Mouse (Mus musculus): ENCODE results near the gene Uap1l1. TPM values are rescaled to one million over a fixed set of nuclear protein-coding genes. Genes with fewer than 3 reads are reported as not detected.
"Not testable (repeated sequence)": the region's sequence is repeated elsewhere in the genome, so short reads cannot be mapped to it uniquely, and the experiment has no call there.

Gene Uap1l1
- polyA plus RNA-seq (2014; fragmentation: Nextera tagmentation; extraction: Ambion mirVana), result 15.6 and 17.8 TPM in 2 replicates

- Histone ChIP-seq H3K9me3 (ENCODE audit: control insufficient read depth, low read length) (no peaks in the 10 kb centered on the region), H3K9ac (ENCODE audit: low read depth, low read length) (peak within 1 kb of the TSS; percentile 74), H3K4me1 (replicated peaks; ENCODE audit: control insufficient read depth, insufficient read depth, low read length) (peaks cover 9% of the 10 kb centered on the region), H3K27ac (ENCODE audit: low read depth, low read length) (no peak within 1 kb of the TSS), H3K36me3 (ENCODE audit: control insufficient read depth, insufficient read depth, low read length) (no peaks in the 10 kb centered on the region), H3K4me2 (peak within 1 kb of the TSS; percentile 100), H3K27me3 (replicated peaks; ENCODE audit: control insufficient read depth, insufficient read depth, low read length) (peaks cover 2% of the 10 kb centered on the region), H3K4me3 (ENCODE audit: low read depth, low read length) (peak within 1 kb of the TSS; percentile 77)
- DNase-seq (ENCODE audit: low spot score) (peak; percentile 83), ATAC-seq (replicated peaks; ENCODE audit: low FRiP score) (peak; percentile 76)
- under 1% methylated on average over 54 of the region's 54 CpGs for WGBS
Measured at GRCm38 (mm10) chr2:25365091-25365761, at the start of gene Uap1l1. Uap1l1 (minus strand) TSS chr2:25365682.

GRCm38 (mm10) chr2:25413436-25413835 lies 48.0 kb upstream of the Uap1l1 start:
- H3K27ac ChIP-seq (ENCODE audit: low read depth, low read length); ATAC-seq (replicated peaks; ENCODE audit: low FRiP score); H3K9ac ChIP-seq (ENCODE audit: low read depth, low read length); H3K4me3 ChIP-seq (ENCODE audit: low read depth, low read length); H3K36me3 ChIP-seq (ENCODE audit: control insufficient read depth, insufficient read depth, low read length); H3K27me3 ChIP-seq (replicated peaks; ENCODE audit: control insufficient read depth, insufficient read depth, low read length); DNase-seq (ENCODE audit: low spot score); H3K4me1 ChIP-seq (replicated peaks; ENCODE audit: control insufficient read depth, insufficient read depth, low read length); H3K9me3 ChIP-seq (ENCODE audit: control insufficient read depth, low read length); H3K4me2 ChIP-seq: not testable (repeated sequence)

- no peak overlapping the region for H3K27ac ChIP-seq (ENCODE audit: low read depth, low read length)
- no peak overlapping the region for H3K9ac ChIP-seq (ENCODE audit: low read depth, low read length)
- no peak overlapping the region for H3K4me3 ChIP-seq (ENCODE audit: low read depth, low read length)
- no peaks in the 10 kb centered on the region for H3K4me1 ChIP-seq (replicated peaks; ENCODE audit: control insufficient read depth, insufficient read depth, low read length)
- H3K9me3 ChIP-seq (ENCODE audit: control insufficient read depth, low read length), result no peaks in the 10 kb centered on the region
- 70% methylated on average over 10 of the region's 10 CpGs for WGBS
- no peak for ATAC-seq (replicated peaks; ENCODE audit: low FRiP score)
- H3K36me3 ChIP-seq (ENCODE audit: control insufficient read depth, insufficient read depth, low read length), result no peaks in the 10 kb centered on the region
- no peak overlapping the region for H3K4me2 ChIP-seq
- DNase-seq (ENCODE audit: low spot score), result no peak
- peaks cover 27% of the 10 kb centered on the region for H3K27me3 ChIP-seq (replicated peaks; ENCODE audit: control insufficient read depth, insufficient read depth, low read length)
Measured at GRCm38 (mm10) chr2:25408908-25409307, 43.4 kb upstream of the Uap1l1 start.

- Histone ChIP-seq H3K9me3 (ENCODE audit: control insufficient read depth, low read length) (no peaks in the 10 kb centered on the region), H3K27ac (ENCODE audit: low read depth, low read length) (no peak overlapping the region), H3K27me3 (replicated peaks; ENCODE audit: control insufficient read depth, insufficient read depth, low read length) (peaks cover 64% of the 10 kb centered on the region), H3K36me3 (ENCODE audit: control insufficient read depth, insufficient read depth, low read length) (no peaks in the 10 kb centered on the region), H3K9ac (ENCODE audit: low read depth, low read length) (no peak overlapping the region), H3K4me3 (ENCODE audit: low read depth, low read length) (no peak overlapping the region), H3K4me2 (no peak overlapping the region), H3K4me1 (replicated peaks; ENCODE audit: control insufficient read depth, insufficient read depth, low read length) (no peaks in the 10 kb centered on the region)
- ATAC-seq (replicated peaks; ENCODE audit: low FRiP score) (no peak), DNase-seq (ENCODE audit: low spot score) (no peak)
- WGBS, result 81% methylated on average over 4 of the region's 4 CpGs
Measured at GRCm38 (mm10) chr2:25403994-25404393, 38.5 kb upstream of the Uap1l1 start.

GRCm38 (mm10) chr2:25402972-25403601 lies 37.6 kb upstream of the Uap1l1 start:
- no peaks in the 10 kb centered on the region for H3K4me1 ChIP-seq (replicated peaks; ENCODE audit: control insufficient read depth, insufficient read depth, low read length)
- peak overlapping the region; percentile 26; the same call in 1 of the 2 replicates for H3K9ac ChIP-seq (ENCODE audit: low read depth, low read length)
- peak overlapping the region; percentile 53 for H3K4me3 ChIP-seq (ENCODE audit: low read depth, low read length)
- H3K27ac ChIP-seq (ENCODE audit: low read depth, low read length), result no peak overlapping the region
- peak overlapping the region; percentile 66 for H3K4me2 ChIP-seq
- no peaks in the 10 kb centered on the region for H3K9me3 ChIP-seq (ENCODE audit: control insufficient read depth, low read length)
- DNase-seq (ENCODE audit: low spot score) (no peak), ATAC-seq (replicated peaks; ENCODE audit: low FRiP score) (no peak)
- 2% methylated on average over 54 of the region's 54 CpGs for WGBS
- H3K27me3 ChIP-seq (replicated peaks; ENCODE audit: control insufficient read depth, insufficient read depth, low read length), result peaks cover 72% of the 10 kb centered on the region
- no peaks in the 10 kb centered on the region for H3K36me3 ChIP-seq (ENCODE audit: control insufficient read depth, insufficient read depth, low read length)

- Histone ChIP-seq H3K9me3 (ENCODE audit: control insufficient read depth, low read length) (no peaks in the 10 kb centered on the region), H3K36me3 (ENCODE audit: control insufficient read depth, insufficient read depth, low read length) (no peaks in the 10 kb centered on the region), H3K4me1 (replicated peaks; ENCODE audit: control insufficient read depth, insufficient read depth, low read length) (no peaks in the 10 kb centered on the region), H3K4me3 (ENCODE audit: low read depth, low read length) (peak overlapping the region; percentile 53), H3K9ac (ENCODE audit: low read depth, low read length) (no peak overlapping the region), H3K4me2 (peak overlapping the region; percentile 66), H3K27ac (ENCODE audit: low read depth, low read length) (no peak overlapping the region), H3K27me3 (replicated peaks; ENCODE audit: control insufficient read depth, insufficient read depth, low read length) (peaks cover 78% of the 10 kb centered on the region)
- ATAC-seq (replicated peaks; ENCODE audit: low FRiP score) (no peak; the same call in 1 of the 2 replicates), DNase-seq (ENCODE audit: low spot score) (peak; percentile 80)
- 3% methylated on average over 13 of the region's 13 CpGs for WGBS
Measured at GRCm38 (mm10) chr2:25402377-25402971, 37.0 kb upstream of the Uap1l1 start.

- DNase-seq (ENCODE audit: low spot score) (no peak), ATAC-seq (replicated peaks; ENCODE audit: low FRiP score) (0 out of 2 replicates have a peak, but pooled peaks have one; percentile 29)
- Histone ChIP-seq H3K9me3 (ENCODE audit: control insufficient read depth, low read length) (no peaks in the 10 kb centered on the region), H3K27ac (ENCODE audit: low read depth, low read length) (no peak overlapping the region), H3K4me3 (ENCODE audit: low read depth, low read length) (no peak overlapping the region), H3K27me3 (replicated peaks; ENCODE audit: control insufficient read depth, insufficient read depth, low read length) (peaks cover 90% of the 10 kb centered on the region), H3K9ac (ENCODE audit: low read depth, low read length) (no peak overlapping the region), H3K4me2 (peak overlapping the region; percentile 25; the same call in 1 of the 2 replicates), H3K36me3 (ENCODE audit: control insufficient read depth, insufficient read depth, low read length) (no peaks in the 10 kb centered on the region), H3K4me1 (replicated peaks; ENCODE audit: control insufficient read depth, insufficient read depth, low read length) (peaks cover 2% of the 10 kb centered on the region)
- WGBS, result 4% methylated on average over 17 of the region's 17 CpGs
Measured at GRCm38 (mm10) chr2:25400764-25401163, 35.3 kb upstream of the Uap1l1 start.

- no peaks in the 10 kb centered on the region for H3K36me3 ChIP-seq (ENCODE audit: control insufficient read depth, insufficient read depth, low read length)
- H3K27me3 ChIP-seq (replicated peaks; ENCODE audit: control insufficient read depth, insufficient read depth, low read length), result peaks cover 90% of the 10 kb centered on the region
- no peak overlapping the region for H3K9ac ChIP-seq (ENCODE audit: low read depth, low read length)
- DNase-seq (ENCODE audit: low spot score) (no peak), ATAC-seq (replicated peaks; ENCODE audit: low FRiP score) (no peak)
- H3K4me3 ChIP-seq (ENCODE audit: low read depth, low read length), result no peak overlapping the region
- H3K4me2 ChIP-seq, result peak overlapping the region; percentile 25; the same call in 1 of the 2 replicates
- WGBS, result 21% methylated on average over 16 of the region's 16 CpGs
- H3K27ac ChIP-seq (ENCODE audit: low read depth, low read length), result no peak overlapping the region
- peaks cover 5% of the 10 kb centered on the region for H3K4me1 ChIP-seq (replicated peaks; ENCODE audit: control insufficient read depth, insufficient read depth, low read length)
- no peaks in the 10 kb centered on the region for H3K9me3 ChIP-seq (ENCODE audit: control insufficient read depth, low read length)
Measured at GRCm38 (mm10) chr2:25400291-25400690, 34.8 kb upstream of the Uap1l1 start.
